Mouse (Mus musculus): ENCODE results near the gene Mical1.

Gene Mical1

GRCm38 (mm10) chr10:41519640-41520409 is 43.7 kb downstream of the Mical1 start:
- in situ Hi-C loops (cut with MseI, MboI), result loop anchor here in 1 of 2 experiments (5.0 kb wide), 1 partner anchor 162 kb away; no protein-coding TSS in a partner anchor

GRCm38 (mm10) chr10:41520410-41520673 is 44.2 kb downstream of the Mical1 start:
- in situ Hi-C loops (cut with MseI, MboI), result no loop called here

- in situ Hi-C loops (cut with MseI, MboI), result no loop called here
These were observed 47.3 kb downstream of the Mical1 start for GRCm38 (mm10) chr10:41523386-41523785.

- in situ Hi-C loops (cut with MseI, MboI), result no loop called here
These were observed 49.6 kb downstream of the Mical1 start for GRCm38 (mm10) chr10:41525696-41526095.

GRCm38 (mm10) chr10:41529972-41530371 is 53.9 kb downstream of the Mical1 start:
- in situ Hi-C loops (cut with MseI, MboI), result no loop called here

- in situ Hi-C loops (cut with MseI, MboI), result no loop called here
These were observed 59.9 kb downstream of the Mical1 start for GRCm38 (mm10) chr10:41535991-41536390.
